Mouse (Mus musculus): ENCODE measurements around the gene Cacna2d3. TPM values are rescaled to one million over a fixed set of nuclear protein-coding genes. Genes with fewer than 3 reads are reported as not detected.
A peak's percentile ranks its signal among the peaks of the same experiment; 100 is the strongest.

The Cacna2d3 gene
- polyA plus RNA-seq, 1 experiment: 0.22 TPM

GRCm38 (mm10) chr14:29137614-29138013, 584.0 kb downstream of the Cacna2d3 start:
- Histone ChIP-seq H3K27ac (ENCODE audit: insufficient read depth, low read depth, low read length) (no peak overlapping the region), H3K4me1 (ENCODE audit: control insufficient read depth, insufficient read depth, low read length) (no peaks in the 10 kb centered on the region), H3K36me3 (ENCODE audit: control insufficient read depth, insufficient read depth, low read length) (no peaks in the 10 kb centered on the region), H3K4me3 (ENCODE audit: insufficient read depth, low read depth, low read length) (no peak overlapping the region), H3K27me3 (replicated peaks; ENCODE audit: control insufficient read depth, insufficient read depth, low read length) (no peaks in the 10 kb centered on the region)
- DNase-seq: no peak
- 87% methylated on average over 7 of the region's 7 CpGs for WGBS
- TF ChIP-seq CTCF (conservative IDR thresholded peaks at IDR 0.05; ENCODE audit: insufficient read depth, insufficient read length, low read depth, low read length): no peak
- no peak for TF ChIP-seq POLR2A (IDR thresholded peaks at IDR 0.05; ENCODE audit: low read depth, low read length)

DNA sequence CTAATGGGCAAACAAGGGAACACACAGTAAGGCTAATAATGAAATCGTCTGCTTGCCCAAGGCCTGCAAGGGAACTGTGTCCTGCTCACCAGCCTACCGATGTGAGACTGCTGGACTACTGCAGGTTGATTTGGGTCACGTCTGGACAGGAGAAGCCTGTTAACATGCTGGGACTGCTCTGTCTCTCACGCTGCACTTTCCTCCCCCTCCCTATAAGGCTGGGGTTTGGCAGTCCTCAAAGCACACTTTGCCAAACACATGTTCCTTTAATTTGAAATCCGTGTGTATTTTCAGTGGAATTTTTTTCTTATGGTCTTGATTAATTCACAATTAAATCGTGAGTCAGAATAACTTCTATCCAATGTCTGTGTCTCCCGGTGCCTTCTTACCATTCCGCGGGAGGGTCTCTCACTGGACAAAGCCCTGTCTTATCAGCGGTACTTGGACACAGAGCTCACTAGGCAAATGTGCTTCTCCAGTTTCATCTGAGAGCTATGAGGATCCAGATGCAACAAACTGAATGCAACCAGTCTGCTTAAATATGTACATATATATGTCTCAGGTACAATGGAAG, 584.6 kb downstream of the Cacna2d3 start:
- WGBS: 81% methylated on average over 10 of the region's 10 CpGs

GRCm38 (mm10) chr14:29134901-29135300, 586.8 kb downstream of the Cacna2d3 start:
- H3K27ac ChIP-seq (ENCODE audit: insufficient read depth, low read depth, low read length): no peak overlapping the region
- no peak overlapping the region for H3K4me3 ChIP-seq (ENCODE audit: insufficient read depth, low read depth, low read length)
- no peak for DNase-seq
- TF ChIP-seq CTCF (conservative IDR thresholded peaks at IDR 0.05; ENCODE audit: insufficient read depth, insufficient read length, low read depth, low read length) (no peak), POLR2A (IDR thresholded peaks at IDR 0.05; ENCODE audit: low read depth, low read length) (no peak)
- H3K36me3 ChIP-seq (ENCODE audit: control insufficient read depth, insufficient read depth, low read length): no peaks in the 10 kb centered on the region
- 58% methylated on average over 5 of the region's 5 CpGs for WGBS
- H3K4me1 ChIP-seq (ENCODE audit: control insufficient read depth, insufficient read depth, low read length): no peaks in the 10 kb centered on the region
- no peaks in the 10 kb centered on the region for H3K27me3 ChIP-seq (replicated peaks; ENCODE audit: control insufficient read depth, insufficient read depth, low read length)

More for the DNA sequence above, 584.6 kb downstream of the Cacna2d3 start:
- H3K36me3 ChIP-seq (ENCODE audit: control insufficient read depth, insufficient read depth, low read length): no peaks in the 10 kb centered on the region
- no peaks in the 10 kb centered on the region for H3K4me1 ChIP-seq (ENCODE audit: control insufficient read depth, insufficient read depth, low read length)
- no peak overlapping the region for H3K4me3 ChIP-seq (ENCODE audit: insufficient read depth, low read depth, low read length)
- TF ChIP-seq POLR2A (IDR thresholded peaks at IDR 0.05; ENCODE audit: low read depth, low read length) (no peak), CTCF (conservative IDR thresholded peaks at IDR 0.05; ENCODE audit: insufficient read depth, insufficient read length, low read depth, low read length) (no peak)
- H3K27me3 ChIP-seq (replicated peaks; ENCODE audit: control insufficient read depth, insufficient read depth, low read length): no peaks in the 10 kb centered on the region
- DNase-seq: no peak
- no peak overlapping the region for H3K27ac ChIP-seq (ENCODE audit: insufficient read depth, low read depth, low read length)

- no peak for DNase-seq
- no peaks in the 10 kb centered on the region for H3K4me1 ChIP-seq (ENCODE audit: control insufficient read depth, insufficient read depth, low read length)
- TF ChIP-seq CTCF (conservative IDR thresholded peaks at IDR 0.05; ENCODE audit: insufficient read depth, insufficient read length, low read depth, low read length) (no peak), POLR2A (IDR thresholded peaks at IDR 0.05; ENCODE audit: low read depth, low read length) (no peak)
- H3K27ac ChIP-seq (ENCODE audit: insufficient read depth, low read depth, low read length): no peak overlapping the region
- H3K4me3 ChIP-seq (ENCODE audit: insufficient read depth, low read depth, low read length): no peak overlapping the region
- no peaks in the 10 kb centered on the region for H3K27me3 ChIP-seq (replicated peaks; ENCODE audit: control insufficient read depth, insufficient read depth, low read length)
- no peaks in the 10 kb centered on the region for H3K36me3 ChIP-seq (ENCODE audit: control insufficient read depth, insufficient read depth, low read length)
These were observed 591.2 kb downstream of the Cacna2d3 start for GRCm38 (mm10) chr14:29130511-29130910.

- Histone ChIP-seq H3K27ac (ENCODE audit: insufficient read depth, low read depth, low read length) (no peak overlapping the region), H3K4me3 (ENCODE audit: insufficient read depth, low read depth, low read length) (no peak overlapping the region), H3K36me3 (ENCODE audit: control insufficient read depth, insufficient read depth, low read length) (no peaks in the 10 kb centered on the region), H3K27me3 (replicated peaks; ENCODE audit: control insufficient read depth, insufficient read depth, low read length) (no peaks in the 10 kb centered on the region), H3K4me1 (ENCODE audit: control insufficient read depth, insufficient read depth, low read length) (no peaks in the 10 kb centered on the region)
- peak; percentile 24 for DNase-seq
- no peak for TF ChIP-seq POLR2A (IDR thresholded peaks at IDR 0.05; ENCODE audit: low read depth, low read length)
- TF ChIP-seq CTCF (conservative IDR thresholded peaks at IDR 0.05; ENCODE audit: insufficient read depth, insufficient read length, low read depth, low read length): peak; percentile 25; the same call in 1 of the 2 replicates
These were observed 597.8 kb downstream of the Cacna2d3 start for GRCm38 (mm10) chr14:29123886-29124285.

GRCm38 (mm10) chr14:29122749-29123148, 598.9 kb downstream of the Cacna2d3 start:
- Histone ChIP-seq H3K27ac (ENCODE audit: insufficient read depth, low read depth, low read length) (no peak overlapping the region), H3K4me1 (ENCODE audit: control insufficient read depth, insufficient read depth, low read length) (no peaks in the 10 kb centered on the region), H3K4me3 (ENCODE audit: insufficient read depth, low read depth, low read length) (no peak overlapping the region), H3K27me3 (replicated peaks; ENCODE audit: control insufficient read depth, insufficient read depth, low read length) (no peaks in the 10 kb centered on the region), H3K36me3 (ENCODE audit: control insufficient read depth, insufficient read depth, low read length) (no peaks in the 10 kb centered on the region)
- no peak for DNase-seq
- WGBS: 90% methylated on average over 3 of the region's 3 CpGs
- TF ChIP-seq CTCF (conservative IDR thresholded peaks at IDR 0.05; ENCODE audit: insufficient read depth, insufficient read length, low read depth, low read length) (no peak), POLR2A (IDR thresholded peaks at IDR 0.05; ENCODE audit: low read depth, low read length) (no peak)

GRCm38 (mm10) chr14:29113852-29114450, 607.7 kb downstream of the Cacna2d3 start:
- Histone ChIP-seq H3K36me3 (ENCODE audit: control insufficient read depth, insufficient read depth, low read length) (no peaks in the 10 kb centered on the region), H3K27me3 (replicated peaks; ENCODE audit: control insufficient read depth, insufficient read depth, low read length) (no peaks in the 10 kb centered on the region), H3K27ac (ENCODE audit: insufficient read depth, low read depth, low read length) (no peak overlapping the region), H3K4me1 (ENCODE audit: control insufficient read depth, insufficient read depth, low read length) (no peaks in the 10 kb centered on the region), H3K4me3 (ENCODE audit: insufficient read depth, low read depth, low read length) (no peak overlapping the region)
- DNase-seq: no peak
- 70% methylated on average over 9 of the region's 9 CpGs for WGBS
- no peak for TF ChIP-seq POLR2A (IDR thresholded peaks at IDR 0.05; ENCODE audit: low read depth, low read length)
- TF ChIP-seq CTCF (conservative IDR thresholded peaks at IDR 0.05; ENCODE audit: insufficient read depth, insufficient read length, low read depth, low read length): no peak

Data from kidney, adult 2 months (tissue).